Mouse (Mus musculus) kidney, postnatal 0 days (tissue): ENCODE measurements around the gene Lgi4. TPM values are rescaled to one million over a fixed set of nuclear protein-coding genes. Genes with fewer than 3 reads are reported as not detected.

ENCODE experiments used
- ATAC-seq: fragments of 200-750 bp; cut with Nextera tagmentation; replicated peaks from 2 replicates; pipeline ENCODE4 v1.8.0; 2017; ENCODE audit warnings: low read depth, moderate number of reproducible peaks, moderate TSS enrichment, moderate library complexity; ENCODE audit not compliant: low FRiP score
- DNase-seq: peaks from one replicate; pipeline ENCODE4 v3.0.0-alpha.2; 2016; ENCODE audit warnings: low spot score
- H3K27ac ChIP-seq: fragments of 300-500 bp; sonication (generic); 2 replicates; pipeline ENCODE4 v1.5.1; 2014; ENCODE audit warnings: mild to moderate bottlenecking
- H3K27me3 ChIP-seq: fragments of 300-500 bp; sonication (generic); 2 replicates; pipeline ENCODE4 v1.6.1; 2014; ENCODE audit warnings: low read length, mixed read lengths; ENCODE audit not compliant: insufficient read depth
- H3K36me3 ChIP-seq: fragments of 300-500 bp; sonication (generic); 2 replicates; pipeline ENCODE4 v1.6.1; 2014; ENCODE audit warnings: low read length, mixed read lengths; ENCODE audit not compliant: insufficient read depth
- H3K4me1 ChIP-seq: fragments of 300-500 bp; sonication (generic); replicated peaks from 2 replicates; pipeline ENCODE4 v1.6.1; 2014; ENCODE audit warnings: antibody characterized with exemption, low read length, mixed read lengths; ENCODE audit not compliant: insufficient read depth
- H3K4me2 ChIP-seq: fragments of 300-500 bp; sonication (generic); 2 replicates; pipeline ENCODE4 v1.6.1; 2014; ENCODE audit warnings: mild to moderate bottlenecking, low read length, moderate library complexity, mixed read lengths
- H3K4me3 ChIP-seq: fragments of 300-500 bp; sonication (generic); replicated peaks from 2 replicates; pipeline ENCODE4 v1.5.1; 2014; ENCODE audit warnings: low read depth, low read length
- H3K9ac ChIP-seq: fragments of 300-500 bp; sonication (generic); 2 replicates; pipeline ENCODE4 v1.6.1; 2014; ENCODE audit warnings: low read depth, low read length
- H3K9me3 ChIP-seq: fragments of 300-500 bp; sonication (generic); replicated peaks from 2 replicates; pipeline ENCODE4 v1.6.1; 2016; ENCODE audit warnings: low read length, inconsistent platforms, mixed read lengths
- CTCF ChIP-seq: IDR thresholded peaks from 2 replicates; pipeline ENCODE4 v1.5.1; 2016; ENCODE audit warnings: antibody characterized with exemption, low read depth, mild to moderate bottlenecking, moderate library complexity
- WGBS: fragments of 180-500 bp; shearing (Covaris S2); extraction: QIAGEN DNeasy Blood & Tissue Kit; methylation state at CpG from one replicate; pipeline ENCODE4 v1.1.7; 2014; 5-methylcytosine and 5-hydroxymethylcytosine counted together
- polyA plus RNA-seq: library from polyadenylated mRNA; unstranded; fragments of >200 nt; fragmentation: Nextera tagmentation; extraction: Ambion mirVana; gene quantifications from 2 replicates; pipeline ENCODE4 v1.2.1, GENCODE M21; 2015

The Lgi4 gene
- polyA plus RNA-seq, 1 experiment from 2014 or later: 0.24 TPM

- H3K9ac ChIP-seq: no peak overlapping the region
- whole genome bisulfite sequencing: 68% methylated on average over 2 of the region's 2 CpGs
- 0 out of 2 replicates have a peak overlapping the region, but pooled peaks have one; percentile 36 for H3K27ac ChIP-seq
These were observed 30.6 kb downstream of the Lgi4 start for GRCm38 (mm10) chr7:31089721-31090120.

GRCm38 (mm10) chr7:31094774-31095501 lies 35.8 kb downstream of the Lgi4 start:
- no peak overlapping the region for H3K4me2 ChIP-seq
- H3K36me3 ChIP-seq: no peaks in the 10 kb centered on the region
- H3K27ac ChIP-seq: no peak overlapping the region
- WGBS: 40% methylated on average over 12 of the region's 12 CpGs
- DNase-seq (no peak), ATAC-seq (no peak)
- no peak overlapping the region for H3K9ac ChIP-seq
- no peaks in the 10 kb centered on the region for H3K4me1 ChIP-seq
- no peaks in the 10 kb centered on the region for H3K9me3 ChIP-seq
- H3K4me3 ChIP-seq: no peak overlapping the region
- peak; percentile 13; the same call in 1 of the 2 replicates for TF ChIP-seq CTCF
- no peaks in the 10 kb centered on the region for H3K27me3 ChIP-seq

More at GRCm38 (mm10) chr7:31089721-31090120, 30.6 kb downstream of the Lgi4 start:
- TF ChIP-seq CTCF: no peak
- DNase-seq (peak; percentile 39), ATAC-seq (no peak)
- Histone ChIP-seq H3K4me1 (peaks cover 3% of the 10 kb centered on the region; the same call in 1 of the 2 replicates), H3K4me3 (no peak overlapping the region), H3K9me3 (no peaks in the 10 kb centered on the region), H3K27me3 (no peaks in the 10 kb centered on the region), H3K4me2 (no peak overlapping the region), H3K36me3 (no peaks in the 10 kb centered on the region)

GRCm38 (mm10) chr7:31096892-31097564 lies 37.9 kb downstream of the Lgi4 start:
- TF ChIP-seq CTCF: no peak
- Histone ChIP-seq H3K9ac (no peak overlapping the region), H3K36me3 (no peaks in the 10 kb centered on the region), H3K4me3 (no peak overlapping the region), H3K4me1 (no peaks in the 10 kb centered on the region), H3K4me2 (no peak overlapping the region), H3K9me3 (no peaks in the 10 kb centered on the region), H3K27me3 (no peaks in the 10 kb centered on the region), H3K27ac (no peak overlapping the region)
- WGBS: 71% methylated on average over 9 of the region's 9 CpGs
- DNase-seq (no peak), ATAC-seq (no peak)

GRCm38 (mm10) chr7:31097583-31098248 lies 38.6 kb downstream of the Lgi4 start:
- ATAC-seq (peak; percentile 90), DNase-seq (peak; percentile 97)
- no peaks in the 10 kb centered on the region for H3K36me3 ChIP-seq
- peak overlapping the region; percentile 38 for H3K4me2 ChIP-seq
- no peaks in the 10 kb centered on the region for H3K27me3 ChIP-seq
- no peaks in the 10 kb centered on the region for H3K9me3 ChIP-seq
- H3K4me3 ChIP-seq: no peak overlapping the region
- TF ChIP-seq CTCF: peak; percentile 97
- H3K27ac ChIP-seq: no peak overlapping the region
- WGBS: 48% methylated on average over 20 of the region's 20 CpGs
- no peak overlapping the region for H3K9ac ChIP-seq
- no peaks in the 10 kb centered on the region for H3K4me1 ChIP-seq

- H3K36me3 ChIP-seq: no peaks in the 10 kb centered on the region
- no peak overlapping the region for H3K4me2 ChIP-seq
- peak; percentile 44; the same call in 1 of the 2 replicates for TF ChIP-seq CTCF
- no peaks in the 10 kb centered on the region for H3K4me1 ChIP-seq
- H3K27me3 ChIP-seq: no peaks in the 10 kb centered on the region
- DNase-seq: no peak
- no peak overlapping the region for H3K9ac ChIP-seq
- whole genome bisulfite sequencing: 76% methylated on average over 22 of the region's 22 CpGs
- no peak overlapping the region for H3K27ac ChIP-seq
- no peaks in the 10 kb centered on the region for H3K9me3 ChIP-seq
- no peak overlapping the region for H3K4me3 ChIP-seq
- no peak for ATAC-seq
These were observed 39.8 kb downstream of the Lgi4 start for GRCm38 (mm10) chr7:31098697-31099611.

GRCm38 (mm10) chr7:31099612-31099982 lies 40.5 kb downstream of the Lgi4 start:
- no peak overlapping the region for H3K4me3 ChIP-seq
- no peaks in the 10 kb centered on the region for H3K27me3 ChIP-seq
- no peaks in the 10 kb centered on the region for H3K4me1 ChIP-seq
- 91% methylated on average over 6 of the region's 6 CpGs for WGBS
- no peaks in the 10 kb centered on the region for H3K9me3 ChIP-seq
- peak; percentile 23; the same call in 1 of the 2 replicates for TF ChIP-seq CTCF
- H3K36me3 ChIP-seq: no peaks in the 10 kb centered on the region
- ATAC-seq: no peak
- no peak overlapping the region for H3K9ac ChIP-seq
- DNase-seq: no peak
- no peak overlapping the region for H3K27ac ChIP-seq
- H3K4me2 ChIP-seq: no peak overlapping the region
